Mouse (Mus musculus): ENCODE data around the gene Jup. TPM values are rescaled to one million over a fixed set of nuclear protein-coding genes. Genes with fewer than 3 reads are reported as not detected.

Gene Jup
- polyA plus RNA-seq (2021; fragmentation: Nextera tagmentation), result 36.0 and 41.1 TPM in 2 replicates
- long read RNA-seq, experiment 1, transcript Jup-201 (14 exons, 3,205 nt), result major isoform, 38 of 57 reads
- long read RNA-seq, experiment 1, partial matches to known transcripts, result 10 of 57 reads
- long read RNA-seq, experiment 1, other reads (novel, unspliced or antisense), result 6 of 57 reads
- long read RNA-seq, experiment 2, partial matches to known transcripts, result 0 of 11 reads
- long read RNA-seq, experiment 2, other reads (novel, unspliced or antisense), result 4 of 11 reads

GRCm38 (mm10) chr11:100397600-100398389, at the start of gene Jup:
Jup (minus strand) TSS chr11:100397763.

GRCm38 (mm10) chr11:100441797-100442196, 44.2 kb upstream of the Jup start, which contains the start of the genes Nt5c3b and Klhl10:
Nt5c3b (minus strand) TSS chr11:100441808.
Klhl10 (plus strand) TSS chr11:100441917.

GRCm38 (mm10) chr11:100414914-100415822, 17.6 kb upstream of the Jup start, which contains the start of gene Fkbp10:
Fkbp10 (plus strand) TSS chr11:100415697.

DNA sequence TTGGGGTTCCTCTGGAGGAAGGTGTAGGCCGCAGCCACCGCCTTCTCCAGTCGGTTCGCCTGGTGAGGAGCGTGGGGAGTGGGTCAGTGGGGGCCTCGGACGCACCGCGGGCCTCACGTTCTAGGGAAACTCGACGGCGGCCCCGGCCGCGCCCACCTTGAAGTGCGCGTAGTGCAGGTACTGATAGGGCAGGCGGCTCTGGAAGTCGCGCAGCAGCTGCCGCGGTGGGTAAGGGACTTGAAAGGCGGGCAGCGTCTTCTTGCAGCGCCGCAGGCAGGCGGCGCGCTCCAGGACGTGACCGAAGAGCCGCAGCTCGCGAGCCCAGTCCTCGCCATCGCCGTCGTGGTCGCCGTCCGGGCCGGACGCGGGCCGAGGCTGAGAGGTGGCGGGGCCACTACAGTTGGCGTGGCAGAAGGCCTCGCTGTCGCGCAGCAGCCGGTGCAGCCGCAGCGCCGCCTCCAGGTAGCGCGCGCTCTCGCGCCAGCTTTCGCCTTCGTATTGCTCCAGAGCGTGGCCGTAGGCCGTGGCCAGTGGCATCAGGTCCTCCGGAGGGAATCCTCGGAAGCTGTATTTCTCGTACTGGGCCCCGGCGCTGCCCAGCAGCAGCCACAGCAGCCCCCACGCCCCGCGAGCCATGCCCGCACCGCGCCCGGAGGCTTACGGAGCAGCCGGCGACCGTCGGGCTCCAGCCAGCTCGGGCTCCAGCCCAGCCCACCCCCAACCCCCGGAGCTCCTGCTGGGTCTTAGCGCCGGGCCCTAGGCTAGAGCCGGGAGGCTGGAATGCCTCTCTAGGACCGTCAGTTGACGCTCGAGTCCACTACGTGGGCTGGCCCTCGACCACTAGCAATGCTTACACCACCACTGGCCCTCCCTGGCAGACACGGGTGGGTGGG, 16.7 kb upstream of the Jup start, which contains the start of gene P3h4:
TSS of gene P3h4 (minus strand) at position 816 of the 893 bp plus-strand sequence.

GRCm38 (mm10) chr11:100355972-100356818, 41.4 kb downstream of the Jup start, which contains the start of gene Hap1:
Hap1 (minus strand) TSS chr11:100356128.

GRCm38 (mm10) chr11:100333944-100334457, 63.6 kb downstream of the Jup start, which contains the start of gene Gast:
Gast (plus strand) TSS chr11:100334407.

DNA sequence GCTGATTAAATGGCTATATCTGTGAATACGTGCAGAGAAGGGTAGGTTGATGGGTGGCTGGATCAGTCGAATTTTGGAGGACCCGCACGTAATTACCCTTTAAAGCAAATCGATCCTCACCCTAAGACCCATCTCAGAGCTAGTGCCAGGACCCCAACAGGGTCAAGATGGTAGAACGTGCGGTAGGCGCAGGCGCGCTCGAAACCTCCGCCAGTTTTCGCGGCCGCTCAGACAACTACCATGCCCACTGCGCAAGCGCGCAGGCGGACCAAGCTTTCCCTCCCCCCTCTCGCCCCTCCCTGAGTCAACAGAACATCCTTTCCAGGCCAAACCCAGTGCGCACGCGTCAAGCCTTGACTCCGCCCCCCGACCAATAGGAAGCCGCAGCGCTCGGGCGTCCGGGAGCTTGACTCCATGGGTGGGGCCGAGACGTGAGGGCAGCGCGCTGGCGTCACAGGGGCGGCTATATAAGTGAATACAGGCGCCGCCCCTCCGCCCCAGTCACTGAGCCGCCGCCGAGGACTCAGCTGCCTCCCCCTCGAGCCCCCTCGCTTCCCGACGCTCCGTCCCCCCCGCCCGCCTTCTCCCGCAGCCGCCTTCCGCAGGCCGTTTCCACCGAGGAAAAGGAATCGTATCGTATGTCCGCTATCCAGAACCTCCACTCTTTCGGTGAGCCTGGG, 77.9 kb downstream of the Jup start, which contains the start of gene Eif1:
TSS of gene Eif1 (plus strand) at position 394 of the 680 bp plus-strand sequence.

Other genes with a start within 250 kb of the Jup start
- gene Krt19, start 249.1 kb downstream of the Jup start, polyA plus RNA-seq (2021; fragmentation: Nextera tagmentation), result not detected in 2 replicates
- 0.22 and 0.24 TPM in 2 replicates for gene Krt9, start 204.5 kb downstream of the Jup start, polyA plus RNA-seq (2021; fragmentation: Nextera tagmentation)
- not detected in 2 replicates for gene Krt14, start 190.2 kb downstream of the Jup start, polyA plus RNA-seq (2021; fragmentation: Nextera tagmentation)
- gene Krt16, start 148.9 kb downstream of the Jup start, polyA plus RNA-seq (2021; fragmentation: Nextera tagmentation), result not detected in 2 replicates
- gene Krt17, start 136.7 kb downstream of the Jup start, polyA plus RNA-seq (2021; fragmentation: Nextera tagmentation), result 0.29 and 0.43 TPM in 2 replicates
- gene Krt42, start 127.9 kb downstream of the Jup start, polyA plus RNA-seq (2021; fragmentation: Nextera tagmentation), result not detected in 2 replicates
- gene Eif1, start 77.9 kb downstream of the Jup start, polyA plus RNA-seq (2021; fragmentation: Nextera tagmentation), result 534 and 1,722 TPM in 2 replicates
- not detected in 2 replicates for gene Gast, start 63.4 kb downstream of the Jup start, polyA plus RNA-seq (2021; fragmentation: Nextera tagmentation)
- 24.0 and 25.4 TPM in 2 replicates for gene Hap1, start 41.6 kb downstream of the Jup start, polyA plus RNA-seq (2021; fragmentation: Nextera tagmentation)
- 16.7 and 16.8 TPM in 2 replicates for gene P3h4, start 17.1 kb upstream of the Jup start, polyA plus RNA-seq (2021; fragmentation: Nextera tagmentation)
- gene Fkbp10, start 17.9 kb upstream of the Jup start, polyA plus RNA-seq (2021; fragmentation: Nextera tagmentation), result 5.2 and 6.7 TPM in 2 replicates
- 50.8 and 54.8 TPM in 2 replicates for gene Nt5c3b, start 44.0 kb upstream of the Jup start, polyA plus RNA-seq (2021; fragmentation: Nextera tagmentation)
- gene Klhl10, start 44.2 kb upstream of the Jup start, polyA plus RNA-seq (2021; fragmentation: Nextera tagmentation), result 0.34 and 0.44 TPM in 2 replicates
- gene Klhl11, start 75.0 kb upstream of the Jup start, polyA plus RNA-seq (2021; fragmentation: Nextera tagmentation), result 14.7 and 17.5 TPM in 2 replicates
- 72.4 and 92.4 TPM in 2 replicates for gene Acly, start 130.2 kb upstream of the Jup start, polyA plus RNA-seq (2021; fragmentation: Nextera tagmentation)
- gene Ttc25, start 147.8 kb upstream of the Jup start, polyA plus RNA-seq (2021; fragmentation: Nextera tagmentation), result 0.95 and 1.1 TPM in 2 replicates
- 359 and 428 TPM in 2 replicates for gene Cnp, start 177.1 kb upstream of the Jup start, polyA plus RNA-seq (2021; fragmentation: Nextera tagmentation)
- 14.5 and 16.5 TPM in 2 replicates for gene Nkiras2, start 221.5 kb upstream of the Jup start, polyA plus RNA-seq (2021; fragmentation: Nextera tagmentation)
- 127 and 154 TPM in 2 replicates for gene Dnajc7, start 222.4 kb upstream of the Jup start, polyA plus RNA-seq (2021; fragmentation: Nextera tagmentation)

Measured in left cerebral cortex, adult 6 months (tissue).